Mouse (Mus musculus): ENCODE measurements at regions not wholly inside any gene's neighbourhood (a gene's known extent, or its start where the extent isn't known, plus 50 kb on each side); places are given as distances from the start of the nearest gene placed in this dataset.

- no peak for ATAC-seq (replicated peaks; ENCODE audit: poor library complexity, severe bottlenecking)
Observed at GRCm38 (mm10) chr13:44409720-44410047, 319.6 kb upstream of the Jarid2 start.

- no peak for ATAC-seq (replicated peaks; ENCODE audit: poor library complexity, severe bottlenecking)
Observed at GRCm38 (mm10) chr13:44411781-44412496, 317.3 kb upstream of the Jarid2 start.

GRCm38 (mm10) chr13:44413305-44413704 is 316.0 kb upstream of the Jarid2 start:
- no peak for ATAC-seq (replicated peaks; ENCODE audit: poor library complexity, severe bottlenecking)

GRCm38 (mm10) chr13:44415971-44416370 is 313.3 kb upstream of the Jarid2 start:
- no peak for ATAC-seq (replicated peaks; ENCODE audit: poor library complexity, severe bottlenecking)

- ATAC-seq (replicated peaks; ENCODE audit: poor library complexity, severe bottlenecking), result no peak
Observed at GRCm38 (mm10) chr13:44416986-44417385, 312.3 kb upstream of the Jarid2 start.

- ATAC-seq (replicated peaks; ENCODE audit: poor library complexity, severe bottlenecking), result peak; percentile 90
Observed at GRCm38 (mm10) chr13:44419056-44419455, 310.2 kb upstream of the Jarid2 start.

- peak; percentile 78 for ATAC-seq (replicated peaks; ENCODE audit: poor library complexity, severe bottlenecking)
Observed at GRCm38 (mm10) chr13:44419472-44420226, 309.6 kb upstream of the Jarid2 start.

GRCm38 (mm10) chr13:44420227-44420592 is 309.1 kb upstream of the Jarid2 start:
- no peak for ATAC-seq (replicated peaks; ENCODE audit: poor library complexity, severe bottlenecking)

- no peak for ATAC-seq (replicated peaks; ENCODE audit: poor library complexity, severe bottlenecking)
Observed at GRCm38 (mm10) chr13:44420941-44421340, 308.3 kb upstream of the Jarid2 start.

GRCm38 (mm10) chr13:44421426-44421825 is 307.8 kb upstream of the Jarid2 start:
- no peak for ATAC-seq (replicated peaks; ENCODE audit: poor library complexity, severe bottlenecking)

GRCm38 (mm10) chr13:44421922-44422321 is 307.4 kb upstream of the Jarid2 start:
- ATAC-seq (replicated peaks; ENCODE audit: poor library complexity, severe bottlenecking), result no peak

GRCm38 (mm10) chr13:44430492-44430891 is 298.8 kb upstream of the Jarid2 start:
- ATAC-seq (replicated peaks; ENCODE audit: poor library complexity, severe bottlenecking), result no peak

- no peak for ATAC-seq (replicated peaks; ENCODE audit: poor library complexity, severe bottlenecking)
Observed at GRCm38 (mm10) chr13:44437709-44438108, 291.6 kb upstream of the Jarid2 start.

- ATAC-seq (replicated peaks; ENCODE audit: poor library complexity, severe bottlenecking), result no peak
Observed at GRCm38 (mm10) chr13:44441061-44441460, 288.2 kb upstream of the Jarid2 start.

- ATAC-seq (replicated peaks; ENCODE audit: poor library complexity, severe bottlenecking), result no peak
Observed at GRCm38 (mm10) chr13:44449216-44449830, 280.0 kb upstream of the Jarid2 start.

- no peak for ATAC-seq (replicated peaks; ENCODE audit: poor library complexity, severe bottlenecking)
Observed at GRCm38 (mm10) chr13:44451224-44451623, 278.1 kb upstream of the Jarid2 start.

GRCm38 (mm10) chr13:44453131-44453530 is 276.1 kb upstream of the Jarid2 start:
- no peak for ATAC-seq (replicated peaks; ENCODE audit: poor library complexity, severe bottlenecking)

GRCm38 (mm10) chr13:44454136-44454535 is 275.1 kb upstream of the Jarid2 start:
- ATAC-seq (replicated peaks; ENCODE audit: poor library complexity, severe bottlenecking), result no peak

- ATAC-seq (replicated peaks; ENCODE audit: poor library complexity, severe bottlenecking), result no peak
Observed at GRCm38 (mm10) chr13:44455193-44455592, 274.1 kb upstream of the Jarid2 start.

GRCm38 (mm10) chr13:44458744-44459143 is 270.5 kb upstream of the Jarid2 start:
- ATAC-seq (replicated peaks; ENCODE audit: poor library complexity, severe bottlenecking), result no peak

- no peak for ATAC-seq (replicated peaks; ENCODE audit: poor library complexity, severe bottlenecking)
Observed at GRCm38 (mm10) chr13:44459148-44459547, 270.1 kb upstream of the Jarid2 start.

GRCm38 (mm10) chr13:44463675-44464074 is 265.6 kb upstream of the Jarid2 start:
- ATAC-seq (replicated peaks; ENCODE audit: poor library complexity, severe bottlenecking), result no peak

Data from granulocyte monocyte progenitor cell, adult 5-6 weeks (primary cell).